Comparison of ENCODE assay signal across 8 mouse cellular contexts in genomic region chr11:75282496-75283120, GRCm38 (mm10).
DNase-seq lines count a peak whose midpoint lies in the region; ATAC-seq and TF ChIP-seq lines count a peak whose summit lies in the region.

No protein-coding gene starts in this region.

- TF ChIP-seq POLR2A in heart, adult 2 months (IDR thresholded peaks at IDR 0.05; ENCODE audit: insufficient read depth, low read depth, low read length): no peak
- TF ChIP-seq POLR2A in spleen, adult 2 months (IDR thresholded peaks at IDR 0.05; ENCODE audit: low read depth, low read length): no peak

- WGBS in heart, adult 2 months: 26% methylated on average over 13 of the region's 13 CpGs
- 15% methylated on average over 13 of the region's 13 CpGs for WGBS in hindbrain, postnatal 0 days
- 7% methylated on average over 13 of the region's 13 CpGs for WGBS in lung, embryonic 16.5 days
- WGBS in spleen, adult 2 months: 20% methylated on average over 13 of the region's 13 CpGs

- no peaks in the 10 kb centered on the region for H3K27me3 ChIP-seq in heart, adult 2 months (ENCODE audit: control insufficient read depth, insufficient read depth, low read length)
- H3K27me3 ChIP-seq in hindbrain, postnatal 0 days (ENCODE audit: insufficient read depth, low read length): no peaks in the 10 kb centered on the region
- peaks cover 31% of the 10 kb centered on the region for H3K27me3 ChIP-seq in lung, embryonic 16.5 days (ENCODE audit: control insufficient read depth, insufficient read depth, low read depth, low read length)
- no peaks in the 10 kb centered on the region for H3K27me3 ChIP-seq in spleen, adult 2 months (ENCODE audit: control insufficient read depth, insufficient read depth, low read length)

- no peaks in the 10 kb centered on the region for H3K36me3 ChIP-seq in heart, adult 2 months (ENCODE audit: control insufficient read depth, insufficient read depth, low read length)
- H3K36me3 ChIP-seq in hindbrain, postnatal 0 days (ENCODE audit: insufficient read depth, low read length): no peaks in the 10 kb centered on the region
- H3K36me3 ChIP-seq in lung, embryonic 16.5 days (ENCODE audit: control insufficient read depth, insufficient read depth, low read length): no peaks in the 10 kb centered on the region
- H3K36me3 ChIP-seq in spleen, adult 2 months (ENCODE audit: control insufficient read depth, insufficient read depth, low read length): no peaks in the 10 kb centered on the region

- ATAC-seq in hindbrain, postnatal 0 days: no peak
- ATAC-seq in lung, embryonic 16.5 days (ENCODE audit: low read depth): 0 out of 2 replicates have a peak, but pooled peaks have one; percentile 41

- intact Hi-C loops in heart, adult 2 months (cut with DNase I): no loop called here
- intact Hi-C loops in heart, postnatal 10 days (cut with DNase I): no loop called here

- DNase-seq in heart, adult 2 months: no peak
- no peak for DNase-seq in heart, postnatal 10 days
- DNase-seq in adrenal gland, postnatal 25 days: peak; percentile 46
- no peak for DNase-seq in hindbrain, postnatal 0 days (ENCODE audit: low spot score)
- peak; percentile 52 to 59 for DNase-seq in spleen, adult 2 months (ENCODE audit: low read depth in 1 of 2, low spot score in 2 of 2)
- DNase-seq in frontal cortex, adult 2 months (ENCODE audit: extremely low spot score in 1 of 2, low spot score in 1 of 2): no peak
- DNase-seq in right cerebral cortex, postnatal 36 days (ENCODE audit: low spot score in 2 of 2): no peak

- no peak for TF ChIP-seq EP300 in heart, adult 2 months (IDR thresholded peaks at IDR 0.05; ENCODE audit: insufficient read depth, low read depth, low read length)

- no peaks in the 10 kb centered on the region for H3K9me3 ChIP-seq in hindbrain, postnatal 0 days (ENCODE audit: low read length)
- H3K9me3 ChIP-seq in lung, embryonic 16.5 days (ENCODE audit: control insufficient read depth, low read length): no peaks in the 10 kb centered on the region

- peak overlapping the region; percentile 42 for H3K4me2 ChIP-seq in hindbrain, postnatal 0 days (ENCODE audit: low read depth, low read length)
- H3K4me2 ChIP-seq in lung, embryonic 16.5 days (ENCODE audit: low read depth, low read length): peak overlapping the region; percentile 29

- no peak for TF ChIP-seq CTCF in heart, adult 2 months (IDR thresholded peaks at IDR 0.05)
- no peak for TF ChIP-seq CTCF in hindbrain, postnatal 0 days (IDR thresholded peaks at IDR 0.05; ENCODE audit: low read depth)
- TF ChIP-seq CTCF in spleen, adult 2 months (IDR thresholded peaks at IDR 0.05; ENCODE audit: extremely low read depth, insufficient read depth, insufficient read length, insufficient replicate concordance): no peak

- peaks cover 12% of the 10 kb centered on the region for H3K4me1 ChIP-seq in heart, adult 2 months (ENCODE audit: control insufficient read depth, insufficient read depth, low read length)
- H3K4me1 ChIP-seq in hindbrain, postnatal 0 days (ENCODE audit: insufficient read depth, low read length): peaks cover 32% of the 10 kb centered on the region
- peaks cover 15% of the 10 kb centered on the region for H3K4me1 ChIP-seq in lung, embryonic 16.5 days (replicated peaks; ENCODE audit: control insufficient read depth, insufficient read depth, low read length)
- peaks cover 18% of the 10 kb centered on the region; the same call in 1 of the 2 replicates for H3K4me1 ChIP-seq in spleen, adult 2 months (ENCODE audit: control insufficient read depth, insufficient read depth, insufficient read length)

- H3K27ac ChIP-seq in heart, adult 2 months: no peak overlapping the region
- H3K27ac ChIP-seq in hindbrain, postnatal 0 days: peak overlapping the region; percentile 8; the same call in 1 of the 2 replicates
- H3K27ac ChIP-seq in lung, embryonic 16.5 days (ENCODE audit: low read length): no peak overlapping the region
- H3K27ac ChIP-seq in spleen, adult 2 months (ENCODE audit: insufficient read depth, low read length): peak overlapping the region; percentile 10; the same call in 1 of the 2 replicates

- H3K79me2 ChIP-seq in heart, adult 2 months (replicated peaks; ENCODE audit: control insufficient read depth, insufficient read depth, low read length): no peaks in the 10 kb centered on the region

- H3K4me3 ChIP-seq in heart, adult 2 months: peak overlapping the region; percentile 16; the same call in 1 of the 2 replicates
- H3K4me3 ChIP-seq in hindbrain, postnatal 0 days (ENCODE audit: low read length): peak overlapping the region; percentile 6; the same call in 1 of the 2 replicates
- peak overlapping the region; percentile 16 for H3K4me3 ChIP-seq in lung, embryonic 16.5 days (ENCODE audit: low read length)
- H3K4me3 ChIP-seq in spleen, adult 2 months (ENCODE audit: extremely low read depth, insufficient read depth, insufficient read length): no peak overlapping the region; the same call in 1 of the 2 replicates

- no peak overlapping the region for H3K9ac ChIP-seq in heart, adult 2 months (ENCODE audit: low read depth, low read length)
- H3K9ac ChIP-seq in hindbrain, postnatal 0 days (replicated peaks; ENCODE audit: low read length): no peak overlapping the region
- 0 out of 2 replicates have a peak overlapping the region, but pooled peaks have one; percentile 26 for H3K9ac ChIP-seq in lung, embryonic 16.5 days (ENCODE audit: low read length)

Comparison
In these comparisons a context has a peak if more than half of its experiments do, and no peak if none do; other contexts are left out.
1. DNase-seq: peak in adrenal gland, postnatal 25 days (single experiment) and spleen, adult 2 months (2 of 2); none in heart, adult 2 months (0 of 2), heart, postnatal 10 days (0 of 2), hindbrain, postnatal 0 days (single experiment), frontal cortex, adult 2 months (0 of 2) and right cerebral cortex, postnatal 36 days (0 of 2).
2. H3K27ac ChIP-seq: peak in hindbrain, postnatal 0 days (single experiment) and spleen, adult 2 months (single experiment); none in heart, adult 2 months (single experiment) and lung, embryonic 16.5 days (single experiment).